Mouse (Mus musculus) myocyte (in vitro differentiated cells): ENCODE data around the gene Dtx4.

ENCODE experiments used
- CEBPB ChIP-seq: IDR thresholded peaks from 2 replicates; pipeline ENCODE4 v1.6.1; 2011; ENCODE audit warnings: mild to moderate bottlenecking, moderate library complexity; ENCODE audit not compliant: poor library complexity, insufficient read depth, severe bottlenecking
- E2F4 ChIP-seq: IDR thresholded peaks from one replicate; pipeline ENCODE4 v1.6.1; 2011; ENCODE audit warnings: mild to moderate bottlenecking, control low read depth, moderate library complexity; ENCODE audit not compliant: insufficient read depth
- MAX ChIP-seq: IDR thresholded peaks from one replicate; pipeline ENCODE4 v1.6.1; 2011; ENCODE audit warnings: low read depth, mild to moderate bottlenecking, control low read depth
- MYOD1 ChIP-seq, 3 experiments: IDR thresholded peaks; one replicate each; pipeline ENCODE4 v1.6.1; 2011; ENCODE audit warnings: control low read depth in 2 of 3, low read depth in 2 of 3, mild to moderate bottlenecking in 2 of 3, moderate library complexity in 1 of 3; ENCODE audit not compliant: insufficient read length in 2 of 3, control insufficient read depth in 1 of 3
- MYOG ChIP-seq, 3 experiments: IDR thresholded peaks; one replicate each; pipeline ENCODE4 v1.6.1; 2011; ENCODE audit warnings: control low read depth in 2 of 3, low read depth in 2 of 3, mild to moderate bottlenecking in 2 of 3; ENCODE audit not compliant: insufficient read length in 2 of 3, control insufficient read depth in 1 of 3, insufficient read depth in 1 of 3
- POLR2A ChIP-seq: IDR thresholded peaks from one replicate; pipeline ENCODE4 v1.6.1; 2011; ENCODE audit warnings: low read depth, mild to moderate bottlenecking, control low read depth, moderate library complexity; ENCODE audit not compliant: insufficient read length
- POLR2AphosphoS2 ChIP-seq: IDR thresholded peaks from one replicate; pipeline ENCODE4 v1.6.1; 2011; ENCODE audit warnings: low read depth, control low read depth; ENCODE audit not compliant: insufficient read length
- REST ChIP-seq: IDR thresholded peaks from one replicate; pipeline ENCODE4 v1.6.1; 2011; ENCODE audit warnings: mild to moderate bottlenecking, control low read depth, moderate library complexity; ENCODE audit not compliant: insufficient read depth, insufficient read length
- SRF ChIP-seq: IDR thresholded peaks from one replicate; pipeline ENCODE4 v1.6.1; 2011; ENCODE audit warnings: low read depth; ENCODE audit not compliant: control insufficient read depth, insufficient read length
- TCF12 ChIP-seq: IDR thresholded peaks from one replicate; pipeline ENCODE4 v1.6.1; 2011; ENCODE audit warnings: mild to moderate bottlenecking, control low read depth; ENCODE audit not compliant: poor library complexity, insufficient read depth, severe bottlenecking
- TCF3 ChIP-seq: IDR thresholded peaks from one replicate; pipeline ENCODE4 v1.6.1; 2011; ENCODE audit warnings: low read depth, control low read depth; ENCODE audit not compliant: insufficient read length
- USF1 ChIP-seq: IDR thresholded peaks from one replicate; pipeline ENCODE4 v1.6.1; 2011; ENCODE audit warnings: low read depth, mild to moderate bottlenecking, control low read depth, moderate library complexity

- TF ChIP-seq CEBPB (no peak), POLR2A (peak; percentile 57), E2F4 (no peak), POLR2AphosphoS2 (peak; percentile 61), USF1 (no peak), TCF12 (no peak), TCF3 (no peak), MAX (no peak), MYOG (IDR thresholded peaks at IDR 0.05; ENCODE audit: control insufficient read depth in 1 of 3, insufficient read depth in 1 of 3, insufficient read length in 2 of 3, low read depth in 2 of 3) (peak in 1 of 3 experiments; percentile 59), MYOD1 (IDR thresholded peaks at IDR 0.05; ENCODE audit: control insufficient read depth in 1 of 3, insufficient read length in 2 of 3, low read depth in 2 of 3) (peak in 1 of 3 experiments; percentile 57), REST (no peak), SRF (no peak)
These were observed 1.1 kb downstream of the Dtx4 start for GRCm38 (mm10) chr19:12500124-12500523.
